Mouse (Mus musculus): ENCODE measurements around the gene Mgat5. TPM values are rescaled to one million over a fixed set of nuclear protein-coding genes. Genes with fewer than 3 reads are reported as not detected.

Gene Mgat5
- polyA plus RNA-seq, 1 experiment: 11.4 TPM

- 0 out of 2 replicates have a peak overlapping the region, but pooled peaks have one; percentile 10 for H3K27ac ChIP-seq (ENCODE audit: insufficient read depth, low read depth, low read length)
These were observed 158.8 kb downstream of the Mgat5 start for GRCm38 (mm10) chr1:127363638-127364037.

GRCm38 (mm10) chr1:127365706-127366105 lies 160.9 kb downstream of the Mgat5 start:
- WGBS: 95% methylated on average over 5 of the region's 5 CpGs
- TF ChIP-seq CTCF (IDR thresholded peaks at IDR 0.05; ENCODE audit: extremely low read depth, insufficient read length, insufficient replicate concordance, low read depth, low read length): no peak
- TF ChIP-seq POLR2A (IDR thresholded peaks at IDR 0.05; ENCODE audit: low read depth, low read length): no peak
- Histone ChIP-seq H3K27ac (ENCODE audit: insufficient read depth, low read depth, low read length) (no peak overlapping the region), H3K4me1 (ENCODE audit: control insufficient read depth, insufficient read depth, insufficient read length, low read length) (peaks cover 2% of the 10 kb centered on the region; the same call in 1 of the 2 replicates), H3K36me3 (ENCODE audit: control insufficient read depth, insufficient read depth, low read length) (peaks cover 37% of the 10 kb centered on the region), H3K4me3 (ENCODE audit: low read depth, low read length) (no peak overlapping the region), H3K27me3 (ENCODE audit: control insufficient read depth, insufficient read depth, low read length) (no peaks in the 10 kb centered on the region)

More at GRCm38 (mm10) chr1:127363638-127364037, 158.8 kb downstream of the Mgat5 start:
- H3K4me1 ChIP-seq (ENCODE audit: control insufficient read depth, insufficient read depth, insufficient read length, low read length): peaks cover 2% of the 10 kb centered on the region; the same call in 1 of the 2 replicates
- 24% methylated on average over 7 of the region's 7 CpGs for WGBS
- H3K27me3 ChIP-seq (ENCODE audit: control insufficient read depth, insufficient read depth, low read length): no peaks in the 10 kb centered on the region
- H3K36me3 ChIP-seq (ENCODE audit: control insufficient read depth, insufficient read depth, low read length): peaks cover 31% of the 10 kb centered on the region
- no peak overlapping the region for H3K4me3 ChIP-seq (ENCODE audit: low read depth, low read length)
- TF ChIP-seq CTCF (IDR thresholded peaks at IDR 0.05; ENCODE audit: extremely low read depth, insufficient read length, insufficient replicate concordance, low read depth, low read length) (no peak), POLR2A (IDR thresholded peaks at IDR 0.05; ENCODE audit: low read depth, low read length) (no peak)

DNA sequence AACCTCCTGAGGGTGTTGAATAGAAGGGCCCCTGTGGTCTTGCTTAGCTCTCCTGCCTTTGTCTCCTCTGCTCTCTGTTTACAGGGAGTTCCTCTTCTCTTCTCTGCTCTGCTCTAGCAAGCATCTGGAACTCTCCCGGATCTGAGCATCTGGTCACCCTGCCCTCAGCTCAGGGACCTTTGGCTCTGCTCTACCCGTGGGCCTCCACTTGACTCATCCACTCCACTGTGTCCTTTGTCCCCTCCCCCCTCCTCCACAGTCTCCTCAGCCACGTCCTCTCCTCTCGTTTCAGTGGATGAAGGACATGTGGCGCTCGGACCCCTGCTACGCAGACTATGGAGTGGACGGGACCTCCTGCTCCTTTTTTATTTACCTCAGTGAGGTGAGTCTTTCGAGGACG lies 161.3 kb downstream of the Mgat5 start:
- Histone ChIP-seq H3K4me3 (ENCODE audit: low read depth, low read length) (no peak overlapping the region), H3K36me3 (ENCODE audit: control insufficient read depth, insufficient read depth, low read length) (peaks cover 39% of the 10 kb centered on the region), H3K27ac (ENCODE audit: insufficient read depth, low read depth, low read length) (no peak overlapping the region), H3K27me3 (ENCODE audit: control insufficient read depth, insufficient read depth, low read length) (no peaks in the 10 kb centered on the region), H3K4me1 (ENCODE audit: control insufficient read depth, insufficient read depth, insufficient read length, low read length) (peaks cover 2% of the 10 kb centered on the region; the same call in 1 of the 2 replicates)
- TF ChIP-seq POLR2A (IDR thresholded peaks at IDR 0.05; ENCODE audit: low read depth, low read length) (no peak), CTCF (IDR thresholded peaks at IDR 0.05; ENCODE audit: extremely low read depth, insufficient read length, insufficient replicate concordance, low read depth, low read length) (no peak)
- WGBS: 77% methylated on average over 10 of the region's 10 CpGs

GRCm38 (mm10) chr1:127368513-127368912 lies 163.7 kb downstream of the Mgat5 start:
- H3K36me3 ChIP-seq (ENCODE audit: control insufficient read depth, insufficient read depth, low read length): peaks cover 49% of the 10 kb centered on the region
- H3K4me3 ChIP-seq (ENCODE audit: low read depth, low read length): no peak overlapping the region
- no peak overlapping the region for H3K27ac ChIP-seq (ENCODE audit: insufficient read depth, low read depth, low read length)
- TF ChIP-seq POLR2A (IDR thresholded peaks at IDR 0.05; ENCODE audit: low read depth, low read length) (no peak), CTCF (IDR thresholded peaks at IDR 0.05; ENCODE audit: extremely low read depth, insufficient read length, insufficient replicate concordance, low read depth, low read length) (no peak)
- WGBS: 83% methylated on average over 8 of the region's 8 CpGs
- H3K4me1 ChIP-seq (ENCODE audit: control insufficient read depth, insufficient read depth, insufficient read length, low read length): no peaks in the 10 kb centered on the region
- H3K27me3 ChIP-seq (ENCODE audit: control insufficient read depth, insufficient read depth, low read length): no peaks in the 10 kb centered on the region

DNA sequence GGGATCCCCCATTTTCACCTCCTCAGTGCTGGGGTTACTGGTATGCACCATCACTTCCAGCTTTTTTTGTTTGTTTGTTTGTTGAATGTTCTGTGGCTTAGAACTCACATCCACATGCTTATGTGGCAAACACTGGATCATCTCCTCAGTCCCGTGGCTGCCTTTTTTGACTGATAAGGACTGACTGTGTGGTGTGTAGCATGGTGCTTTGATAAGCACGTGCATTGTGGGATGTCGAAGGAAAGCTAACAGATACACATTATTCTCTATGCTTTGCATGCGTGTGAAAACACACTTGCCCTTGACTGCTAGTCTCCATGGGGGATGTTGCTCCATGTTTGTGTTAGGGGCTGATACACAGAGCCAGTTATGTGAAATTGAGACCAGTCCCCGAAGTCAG lies 164.7 kb downstream of the Mgat5 start:
- no peaks in the 10 kb centered on the region for H3K4me1 ChIP-seq (ENCODE audit: control insufficient read depth, insufficient read depth, insufficient read length, low read length)
- H3K36me3 ChIP-seq (ENCODE audit: control insufficient read depth, insufficient read depth, low read length): peaks cover 49% of the 10 kb centered on the region
- H3K4me3 ChIP-seq (ENCODE audit: low read depth, low read length): no peak overlapping the region
- TF ChIP-seq POLR2A (IDR thresholded peaks at IDR 0.05; ENCODE audit: low read depth, low read length) (no peak), CTCF (IDR thresholded peaks at IDR 0.05; ENCODE audit: extremely low read depth, insufficient read length, insufficient replicate concordance, low read depth, low read length) (no peak)
- H3K27me3 ChIP-seq (ENCODE audit: control insufficient read depth, insufficient read depth, low read length): no peaks in the 10 kb centered on the region
- H3K27ac ChIP-seq (ENCODE audit: insufficient read depth, low read depth, low read length): no peak overlapping the region
- WGBS: 91% methylated on average over 5 of the region's 5 CpGs

DNA sequence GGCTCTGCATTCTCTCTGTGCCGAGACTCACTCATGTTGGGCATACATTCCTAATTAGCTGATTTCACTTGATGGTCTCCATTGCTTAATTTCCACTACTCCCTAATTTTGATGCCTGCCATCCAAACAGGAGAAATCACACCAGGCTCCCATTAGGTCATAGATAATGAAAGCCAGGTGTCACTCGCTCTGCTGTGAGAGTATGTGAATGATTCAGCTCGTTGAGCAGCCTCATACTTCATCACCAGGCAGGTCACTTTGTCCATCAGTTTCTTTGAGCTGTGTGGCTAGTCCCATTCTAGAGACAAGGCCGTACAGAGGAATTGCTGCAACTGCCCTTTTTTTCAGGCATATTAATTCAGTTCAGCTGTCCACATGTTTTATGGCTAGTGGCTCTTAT lies 167.3 kb downstream of the Mgat5 start:
- Histone ChIP-seq H3K4me3 (ENCODE audit: low read depth, low read length) (no peak overlapping the region), H3K4me1 (ENCODE audit: control insufficient read depth, insufficient read depth, insufficient read length, low read length) (no peaks in the 10 kb centered on the region), H3K27me3 (ENCODE audit: control insufficient read depth, insufficient read depth, low read length) (no peaks in the 10 kb centered on the region), H3K27ac (ENCODE audit: insufficient read depth, low read depth, low read length) (no peak overlapping the region), H3K36me3 (ENCODE audit: control insufficient read depth, insufficient read depth, low read length) (peaks cover 36% of the 10 kb centered on the region)
- WGBS: 89% methylated on average over 4 of the region's 4 CpGs
- TF ChIP-seq POLR2A (IDR thresholded peaks at IDR 0.05; ENCODE audit: low read depth, low read length) (no peak), CTCF (IDR thresholded peaks at IDR 0.05; ENCODE audit: extremely low read depth, insufficient read length, insufficient replicate concordance, low read depth, low read length) (no peak)

- no peaks in the 10 kb centered on the region for H3K4me1 ChIP-seq (ENCODE audit: control insufficient read depth, insufficient read depth, insufficient read length, low read length)
- 84% methylated on average over 5 of the region's 5 CpGs for WGBS
- H3K27me3 ChIP-seq (ENCODE audit: control insufficient read depth, insufficient read depth, low read length): no peaks in the 10 kb centered on the region
- no peak overlapping the region for H3K4me3 ChIP-seq (ENCODE audit: low read depth, low read length)
- H3K27ac ChIP-seq (ENCODE audit: insufficient read depth, low read depth, low read length): no peak overlapping the region
- peaks cover 29% of the 10 kb centered on the region for H3K36me3 ChIP-seq (ENCODE audit: control insufficient read depth, insufficient read depth, low read length)
- no peak for TF ChIP-seq CTCF (IDR thresholded peaks at IDR 0.05; ENCODE audit: extremely low read depth, insufficient read length, insufficient replicate concordance, low read depth, low read length)
These were observed 168.7 kb downstream of the Mgat5 start for GRCm38 (mm10) chr1:127373559-127373958.

Measured in small intestine, adult 2 months (tissue).